Comparison of ENCODE assay signal across 15 mouse cellular contexts in genomic region chr12:90217060-90217459, GRCm38 (mm10).
"Had no signal": no experiment of that assay in that cellular context is flagged by ENCODE, and none has a peak within 500 bp of the region (broad histone marks: within the 10 kb centered on the region; RNA-seq: fewer than 3 reads in every experiment).

No protein-coding gene starts in this region.

- DNase-seq: liver, postnatal 0 days; lung, adult 2 months; lung, postnatal 14 days; lung, postnatal 36 days; midbrain, embryonic 14.5 days; retina, postnatal 1 day; right cerebral cortex, adult 18-20 months; right cerebral cortex, postnatal 25 days; right cerebral cortex, postnatal 4 days; spleen, adult 18-20 months; thymus, adult 18-20 months; thymus, postnatal 14 days; thymus, postnatal 36 days had no signal

- ATAC-seq: liver, postnatal 0 days; lung, postnatal 0 days; midbrain, embryonic 16.5 days had no signal
